Mouse (Mus musculus): ENCODE data around the gene Lama2. TPM values are rescaled to one million over a fixed set of nuclear protein-coding genes. Genes with fewer than 3 reads are reported as not detected.

Gene Lama2
- total and polyA plus RNA-seq, 2 experiments from 2014 or later: 2.6 to 9.2 TPM

GRCm38 (mm10) chr10:27063671-27064070 is 555.9 kb downstream of the Lama2 start:
- TF ChIP-seq CTCF (IDR thresholded peaks at IDR 0.05): no peak
- Histone ChIP-seq H3K4me1 (ENCODE audit: insufficient read depth, low read length) (no peaks in the 10 kb centered on the region), H3K9ac (replicated peaks; ENCODE audit: low read length, poor library complexity, severe bottlenecking) (no peak overlapping the region), H3K27me3 (ENCODE audit: insufficient read depth, low read length) (no peaks in the 10 kb centered on the region), H3K4me2 (ENCODE audit: low read depth, low read length, poor library complexity, severe bottlenecking) (no peak overlapping the region), H3K27ac (ENCODE audit: low read depth, low read length) (no peak overlapping the region), H3K9me3 (ENCODE audit: low read length) (no peaks in the 10 kb centered on the region), H3K36me3 (ENCODE audit: insufficient read depth, low read length) (no peaks in the 10 kb centered on the region), H3K4me3 (ENCODE audit: low read depth, low read length) (no peak overlapping the region)
- ATAC-seq (ENCODE audit: low FRiP score) (no peak), DNase-seq (ENCODE audit: low spot score) (no peak)
- WGBS: 80% methylated on average over 4 of the region's 4 CpGs

GRCm38 (mm10) chr10:27054488-27054887 is 565.1 kb downstream of the Lama2 start:
- Histone ChIP-seq H3K27me3 (ENCODE audit: insufficient read depth, low read length) (no peaks in the 10 kb centered on the region), H3K27ac (ENCODE audit: low read depth, low read length) (no peak overlapping the region), H3K9me3 (ENCODE audit: low read length) (no peaks in the 10 kb centered on the region), H3K4me2 (ENCODE audit: low read depth, low read length, poor library complexity, severe bottlenecking) (no peak overlapping the region), H3K4me1 (ENCODE audit: insufficient read depth, low read length) (no peaks in the 10 kb centered on the region; the same call in 1 of the 2 replicates), H3K9ac (replicated peaks; ENCODE audit: low read length, poor library complexity, severe bottlenecking) (no peak overlapping the region), H3K4me3 (ENCODE audit: low read depth, low read length) (no peak overlapping the region), H3K36me3 (ENCODE audit: insufficient read depth, low read length) (no peaks in the 10 kb centered on the region)
- TF ChIP-seq CTCF (IDR thresholded peaks at IDR 0.05): no peak
- 44% methylated on average over 4 of the region's 4 CpGs for WGBS
- ATAC-seq (ENCODE audit: low FRiP score) (no peak), DNase-seq (ENCODE audit: low spot score) (peak; percentile 10)

DNA sequence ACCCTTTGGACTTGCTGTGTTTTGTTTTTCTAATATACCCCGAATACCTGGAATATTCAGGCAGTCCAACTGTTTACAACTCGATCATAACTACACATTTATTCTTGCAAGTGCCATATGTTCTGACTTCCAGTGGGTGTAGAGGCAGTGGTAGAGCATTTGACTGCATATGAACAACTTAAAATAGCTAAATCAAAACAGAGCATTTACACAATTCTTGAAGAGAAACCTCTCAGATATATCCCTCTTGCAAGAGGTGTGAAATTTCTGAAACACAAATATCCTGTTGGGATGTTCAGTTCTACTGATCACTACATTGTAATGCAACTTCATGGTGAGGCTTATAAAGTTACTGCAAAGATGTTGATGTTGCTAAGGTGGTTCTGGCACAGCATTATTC is 572.4 kb downstream of the Lama2 start:
- H3K27me3 ChIP-seq (ENCODE audit: insufficient read depth, low read length): no peaks in the 10 kb centered on the region
- no peaks in the 10 kb centered on the region for H3K36me3 ChIP-seq (ENCODE audit: insufficient read depth, low read length)

DNA sequence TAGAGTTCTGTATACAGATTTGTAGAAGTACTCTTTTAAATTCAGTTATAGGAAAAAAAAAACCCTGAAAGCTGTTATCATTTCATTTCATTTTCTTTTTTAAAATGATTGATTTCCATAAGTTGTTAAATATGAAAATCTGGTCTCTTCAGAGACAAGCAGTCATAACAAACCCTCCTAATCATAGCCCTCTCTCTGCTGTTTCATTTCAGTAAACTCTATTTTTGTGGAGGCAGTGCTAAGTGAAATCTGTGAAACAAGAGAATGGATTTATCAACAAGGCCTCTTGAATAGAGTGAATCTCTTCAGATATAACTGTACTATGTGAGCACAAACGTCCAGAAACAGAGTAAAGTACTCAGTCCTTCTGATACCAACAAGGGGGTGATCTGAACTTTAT is 577.7 kb downstream of the Lama2 start:
- WGBS: 55% methylated on average over 1 of the region's 1 CpGs
- Histone ChIP-seq H3K36me3 (ENCODE audit: insufficient read depth, low read length) (no peaks in the 10 kb centered on the region), H3K27ac (ENCODE audit: low read depth, low read length) (no peak overlapping the region), H3K4me2 (ENCODE audit: low read depth, low read length, poor library complexity, severe bottlenecking) (no peak overlapping the region), H3K4me3 (ENCODE audit: low read depth, low read length) (no peak overlapping the region), H3K27me3 (ENCODE audit: insufficient read depth, low read length) (no peaks in the 10 kb centered on the region), H3K9me3 (ENCODE audit: low read length) (no peaks in the 10 kb centered on the region), H3K9ac (replicated peaks; ENCODE audit: low read length, poor library complexity, severe bottlenecking) (no peak overlapping the region), H3K4me1 (ENCODE audit: insufficient read depth, low read length) (no peaks in the 10 kb centered on the region)
- no peak for TF ChIP-seq CTCF (IDR thresholded peaks at IDR 0.05)
- no peak for DNase-seq (ENCODE audit: low spot score)
- ATAC-seq (ENCODE audit: low FRiP score): no peak

More for the DNA sequence above, 572.4 kb downstream of the Lama2 start:
- Histone ChIP-seq H3K27ac (ENCODE audit: low read depth, low read length) (no peak overlapping the region), H3K9ac (replicated peaks; ENCODE audit: low read length, poor library complexity, severe bottlenecking) (no peak overlapping the region), H3K4me1 (ENCODE audit: insufficient read depth, low read length) (no peaks in the 10 kb centered on the region), H3K9me3 (ENCODE audit: low read length) (no peaks in the 10 kb centered on the region), H3K4me2 (ENCODE audit: low read depth, low read length, poor library complexity, severe bottlenecking) (no peak overlapping the region), H3K4me3 (ENCODE audit: low read depth, low read length) (no peak overlapping the region)
- no peak for TF ChIP-seq CTCF (IDR thresholded peaks at IDR 0.05)
- ATAC-seq (ENCODE audit: low FRiP score) (no peak), DNase-seq (ENCODE audit: low spot score) (no peak)
- 78% methylated on average over 2 of the region's 2 CpGs for WGBS

DNA sequence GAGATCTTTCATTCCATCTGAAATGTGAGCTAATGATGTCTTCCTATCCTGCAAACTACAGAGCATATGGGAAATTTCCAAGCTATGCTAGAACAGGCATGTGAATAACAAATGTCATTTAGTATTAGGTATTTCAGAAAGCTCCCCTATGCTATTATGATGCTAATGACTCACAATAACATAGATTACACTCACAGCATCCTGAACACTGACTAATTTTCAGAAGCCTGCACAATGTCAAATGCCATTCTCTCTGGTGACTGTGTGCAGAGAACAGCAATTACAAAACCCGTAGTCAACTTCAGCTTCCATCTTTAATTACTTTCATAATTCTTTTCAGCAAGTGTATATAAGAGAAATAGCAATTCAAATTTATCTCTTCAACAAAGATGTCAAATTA is 596.9 kb downstream of the Lama2 start:
- WGBS: 62% methylated on average over 1 of the region's 1 CpGs
- no peak for ATAC-seq (ENCODE audit: low FRiP score)
- TF ChIP-seq CTCF (IDR thresholded peaks at IDR 0.05): no peak
- Histone ChIP-seq H3K9me3 (ENCODE audit: low read length) (no peaks in the 10 kb centered on the region), H3K27ac (ENCODE audit: low read depth, low read length) (no peak overlapping the region), H3K36me3 (ENCODE audit: insufficient read depth, low read length) (no peaks in the 10 kb centered on the region), H3K4me3 (ENCODE audit: low read depth, low read length) (no peak overlapping the region), H3K27me3 (ENCODE audit: insufficient read depth, low read length) (no peaks in the 10 kb centered on the region), H3K4me2 (ENCODE audit: low read depth, low read length, poor library complexity, severe bottlenecking) (no peak overlapping the region), H3K4me1 (ENCODE audit: insufficient read depth, low read length) (no peaks in the 10 kb centered on the region), H3K9ac (replicated peaks; ENCODE audit: low read length, poor library complexity, severe bottlenecking) (no peak overlapping the region)
- no peak for DNase-seq (ENCODE audit: low spot score)

DNA sequence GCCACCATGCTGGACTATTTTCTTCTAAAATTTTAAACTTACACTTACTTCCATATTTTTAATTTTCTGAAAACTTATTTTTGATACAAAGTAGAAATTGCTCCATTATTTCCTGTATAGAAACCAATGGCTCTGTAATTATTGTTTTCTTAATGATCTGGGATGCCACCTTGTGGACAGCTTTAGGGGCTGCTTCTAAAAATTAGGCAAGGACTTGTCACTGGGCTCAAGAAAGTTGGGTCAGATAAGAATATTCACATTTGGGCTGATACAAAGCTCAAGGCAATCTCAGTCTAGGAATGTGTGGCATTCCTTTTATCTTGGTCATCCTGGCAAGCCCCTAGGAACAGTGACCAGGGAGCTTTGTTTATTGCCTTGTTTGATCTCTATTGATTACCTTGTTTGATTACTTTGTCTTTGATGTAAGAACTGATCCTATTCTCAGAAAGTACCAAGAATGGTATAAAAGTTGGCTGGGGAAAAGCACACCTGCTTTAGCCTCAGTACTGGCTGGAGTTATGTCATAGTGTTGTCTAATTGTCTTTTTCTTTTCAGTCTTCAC is 606.7 kb downstream of the Lama2 start:
- no peaks in the 10 kb centered on the region for H3K27me3 ChIP-seq (ENCODE audit: insufficient read depth, low read length)
- H3K4me2 ChIP-seq (ENCODE audit: low read depth, low read length, poor library complexity, severe bottlenecking): no peak overlapping the region
- no peak for DNase-seq (ENCODE audit: low spot score)
- no peak for ATAC-seq (ENCODE audit: low FRiP score)
- H3K4me1 ChIP-seq (ENCODE audit: insufficient read depth, low read length): no peaks in the 10 kb centered on the region
- no peaks in the 10 kb centered on the region for H3K9me3 ChIP-seq (ENCODE audit: low read length)
- no peak overlapping the region for H3K9ac ChIP-seq (replicated peaks; ENCODE audit: low read length, poor library complexity, severe bottlenecking)
- no peak for TF ChIP-seq CTCF (IDR thresholded peaks at IDR 0.05)
- H3K36me3 ChIP-seq (ENCODE audit: insufficient read depth, low read length): no peaks in the 10 kb centered on the region
- H3K4me3 ChIP-seq (ENCODE audit: low read depth, low read length): no peak overlapping the region
- no peak overlapping the region for H3K27ac ChIP-seq (ENCODE audit: low read depth, low read length)
